Mouse (Mus musculus) gastrocnemius, postnatal 25 days (tissue): ENCODE measurements around the gene Psmd11. TPM values are rescaled to one million over a fixed set of nuclear protein-coding genes. Genes with fewer than 3 reads are reported as not detected.
"Not testable (repeated sequence)": the region's sequence is repeated elsewhere in the genome, so short reads cannot be mapped to it uniquely, and the experiment has no call there.

Source experiments
- DNase-seq: peaks from one replicate; pipeline ENCODE4 v3.0.0; 2022
- total RNA-seq, 2 experiments: library from RNA; stranded (reverse); gene quantifications; 1 replicate in 1 of 2; 2 replicates in 1 of 2; pipeline ENCODE4 v1.2.3; 2021

Gene Psmd11
- total RNA-seq, 2 experiments from 2014 or later: 114 to 151 TPM

DNA sequence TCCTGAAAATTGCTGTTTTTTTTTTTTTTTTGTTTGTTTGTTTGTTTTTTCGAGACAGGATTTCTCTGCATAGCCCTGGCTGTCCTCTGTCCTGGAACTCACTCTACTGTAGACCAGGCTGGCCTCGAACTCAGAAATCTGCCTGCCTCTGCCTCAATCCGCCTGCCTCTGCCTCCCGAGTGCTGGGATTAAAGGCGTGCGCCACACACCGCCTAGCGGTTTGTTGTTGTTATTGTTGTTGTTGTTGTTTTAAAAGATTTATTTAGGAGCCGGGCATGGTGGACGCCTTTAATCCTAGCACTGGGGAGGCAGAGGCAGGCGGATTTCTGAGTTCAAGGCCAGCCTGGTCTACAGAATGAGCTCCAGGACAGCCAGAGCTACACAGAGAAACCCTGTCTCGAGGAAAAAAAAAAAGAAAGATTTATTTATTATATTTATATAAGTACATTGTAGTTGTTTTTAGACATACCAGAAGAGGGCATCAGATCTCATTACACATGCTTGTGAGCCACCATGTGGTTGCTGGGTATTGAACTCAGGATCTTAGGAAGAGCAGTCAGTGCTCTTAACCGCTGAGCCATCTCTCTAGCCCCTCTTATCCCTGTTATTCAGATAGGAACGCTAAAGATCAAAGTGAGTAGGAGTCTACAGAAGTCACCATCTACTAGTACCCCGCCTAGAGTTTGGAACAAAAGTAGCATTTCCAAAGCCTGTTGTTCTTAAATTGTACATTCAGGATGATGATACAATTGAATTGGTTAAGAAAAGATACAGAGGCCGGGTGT is 2.2 kb upstream of the Psmd11 start:
- DNase-seq: not testable (repeated sequence)

DNA sequence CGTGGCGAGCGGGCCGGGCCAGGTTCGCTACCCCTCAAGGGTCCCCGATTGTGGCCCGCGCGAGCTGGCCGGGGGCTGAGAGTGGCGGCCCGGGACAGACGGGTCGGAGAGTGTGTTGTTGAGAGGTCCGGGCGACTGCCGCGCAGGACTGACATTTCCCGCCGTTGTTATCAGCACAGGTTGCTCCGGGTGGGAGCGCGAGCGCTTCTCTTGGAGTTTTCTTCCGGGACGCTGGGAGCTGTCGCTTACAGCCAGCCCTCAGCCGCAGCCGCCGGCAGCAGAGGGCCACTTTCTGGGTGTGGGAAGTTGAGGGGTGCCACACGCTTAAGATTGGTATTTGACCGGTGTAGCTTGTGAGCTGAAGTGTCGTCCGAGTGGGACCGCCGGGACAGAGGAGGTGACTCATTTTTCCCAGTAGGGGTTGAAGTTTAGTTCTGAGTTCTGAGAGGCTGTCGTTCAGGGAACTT is 627 bp downstream of the Psmd11 start:
- no peak for DNase-seq

DNA sequence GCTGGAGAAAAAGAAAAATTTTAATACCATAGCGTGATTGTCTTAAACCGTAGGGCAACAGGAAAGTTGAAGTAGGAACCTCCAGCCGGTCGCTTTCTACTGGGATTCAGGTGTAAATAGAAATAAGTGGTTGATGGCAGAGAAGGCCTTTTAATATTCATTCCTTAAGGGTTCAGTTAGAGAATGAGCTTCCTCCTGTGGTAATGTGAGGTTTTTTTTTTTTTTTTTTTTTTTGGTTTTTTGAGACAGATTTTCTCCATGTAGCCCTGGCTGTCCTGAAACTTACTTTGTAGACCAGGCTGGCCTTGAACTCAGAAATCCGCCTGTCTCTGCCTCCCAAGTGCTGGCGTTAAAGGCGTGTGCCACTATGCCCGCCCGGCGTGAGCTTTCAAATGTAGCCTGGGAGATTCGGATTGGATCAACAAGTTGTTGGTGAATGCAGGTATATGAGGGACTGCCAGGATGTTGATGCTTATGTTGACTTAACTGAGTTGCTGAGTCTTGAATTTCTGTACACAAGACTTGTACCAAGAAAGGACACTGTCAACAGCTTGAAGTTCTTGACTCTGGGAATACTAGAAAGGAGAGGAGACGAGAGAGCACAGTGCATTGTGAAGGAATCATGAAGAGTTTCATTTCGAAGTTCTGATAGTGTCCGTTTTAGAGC is 1.2 kb downstream of the Psmd11 start:
- no peak for DNase-seq

DNA sequence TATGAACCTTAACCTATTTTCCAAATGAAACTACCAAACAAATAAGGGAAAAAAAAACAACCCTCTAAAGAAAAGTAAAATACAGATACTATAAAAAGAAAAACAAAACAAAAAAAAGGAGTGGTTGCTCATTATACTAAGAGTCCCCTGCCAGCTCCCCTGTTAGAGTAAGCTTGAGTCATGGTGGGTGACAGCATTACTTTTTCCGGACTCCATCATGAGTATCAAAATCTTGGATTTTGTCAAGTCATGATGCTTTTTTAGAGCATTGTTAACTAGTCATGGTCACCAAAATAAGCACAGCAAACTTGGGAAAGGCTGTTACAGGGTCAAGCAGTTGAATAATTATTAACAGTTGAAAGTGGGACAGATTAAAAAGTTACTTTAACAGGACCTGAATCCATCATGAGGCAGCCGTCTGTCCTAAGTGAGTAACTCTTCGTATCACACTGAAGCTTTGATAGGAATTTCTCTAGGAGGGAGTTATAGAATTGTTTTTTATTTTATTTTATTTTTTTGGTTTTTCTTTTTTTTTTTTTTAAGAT is 2.0 kb downstream of the Psmd11 start:
- no peak for DNase-seq

DNA sequence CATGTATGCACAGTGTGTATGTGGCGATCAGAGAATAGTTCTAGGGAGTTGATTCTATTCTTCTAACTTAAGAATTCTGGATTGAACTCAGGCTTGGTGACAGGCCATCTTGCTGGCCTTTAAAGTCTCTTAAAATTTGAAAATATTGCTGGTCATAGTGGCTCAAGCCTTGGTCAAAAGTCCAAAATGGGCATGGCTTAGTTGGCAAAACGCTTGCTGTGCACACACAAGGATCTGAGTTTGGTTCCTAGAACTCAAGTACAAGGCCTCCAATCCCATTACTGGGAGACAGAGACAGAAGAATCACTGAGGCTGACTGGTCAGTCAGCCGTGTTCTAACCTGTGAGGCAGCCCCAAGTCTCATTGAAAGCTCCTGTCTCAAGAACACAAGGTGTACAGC is 18.5 kb downstream of the Psmd11 start:
- DNase-seq: no peak

DNA sequence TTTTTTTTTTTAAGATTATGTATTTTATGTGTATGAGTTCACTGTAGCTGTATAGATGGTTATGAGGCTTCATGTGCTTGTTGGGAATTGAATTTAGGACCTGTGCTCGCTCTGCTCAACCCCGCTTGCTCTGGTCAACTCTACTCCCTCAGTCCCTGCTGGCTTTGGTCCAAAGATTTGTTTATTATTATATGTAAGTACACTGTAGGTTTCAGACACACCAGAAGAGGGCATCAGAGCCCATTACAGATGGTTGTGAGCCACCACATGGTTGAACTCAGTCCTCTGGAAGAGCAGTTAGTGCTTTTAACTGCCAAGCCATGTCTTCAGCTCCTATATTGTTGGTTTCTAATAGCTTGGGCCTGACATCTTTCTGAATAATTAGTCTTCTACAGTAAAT is 21.4 kb downstream of the Psmd11 start:
- DNase-seq: no peak

DNA sequence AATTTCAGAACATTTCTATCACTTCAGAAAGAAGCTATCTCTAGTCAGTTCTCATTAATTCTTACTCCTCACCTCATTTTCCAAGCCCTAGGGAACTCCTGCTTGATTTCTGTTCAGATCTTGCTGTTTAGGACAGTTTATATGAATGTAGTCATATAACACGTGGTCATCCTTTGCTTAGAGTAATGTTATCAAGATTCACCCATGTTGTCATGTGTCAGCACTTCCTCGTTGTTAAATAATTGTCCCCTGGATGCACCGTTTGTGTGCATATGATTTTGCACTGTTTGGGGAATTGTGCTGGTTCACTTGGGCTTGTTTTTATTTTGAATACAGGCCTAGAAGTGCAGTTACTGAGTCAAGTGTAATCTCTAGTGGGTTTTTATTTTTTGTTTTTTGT is 23.8 kb downstream of the Psmd11 start:
- no peak for DNase-seq

DNA sequence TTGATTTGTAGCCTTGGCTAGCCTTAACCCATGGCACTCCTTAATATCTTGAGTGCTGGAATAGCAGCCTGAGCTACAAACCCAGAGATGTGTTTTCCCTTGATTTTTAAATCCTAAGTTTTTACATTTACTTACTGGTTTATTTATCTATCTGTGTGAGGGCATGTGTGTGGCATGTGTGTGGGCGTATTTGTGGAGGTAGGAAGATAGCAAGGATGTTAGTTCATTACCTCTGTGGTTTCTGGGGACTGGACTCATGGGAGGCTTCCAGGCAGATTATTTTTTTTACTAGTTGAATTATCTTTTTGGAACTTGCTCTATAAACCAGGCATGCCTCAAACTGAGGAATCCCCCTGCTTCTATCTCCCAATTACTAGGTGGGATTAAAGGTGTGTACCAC is 24.8 kb downstream of the Psmd11 start:
- DNase-seq: no peak

DNA sequence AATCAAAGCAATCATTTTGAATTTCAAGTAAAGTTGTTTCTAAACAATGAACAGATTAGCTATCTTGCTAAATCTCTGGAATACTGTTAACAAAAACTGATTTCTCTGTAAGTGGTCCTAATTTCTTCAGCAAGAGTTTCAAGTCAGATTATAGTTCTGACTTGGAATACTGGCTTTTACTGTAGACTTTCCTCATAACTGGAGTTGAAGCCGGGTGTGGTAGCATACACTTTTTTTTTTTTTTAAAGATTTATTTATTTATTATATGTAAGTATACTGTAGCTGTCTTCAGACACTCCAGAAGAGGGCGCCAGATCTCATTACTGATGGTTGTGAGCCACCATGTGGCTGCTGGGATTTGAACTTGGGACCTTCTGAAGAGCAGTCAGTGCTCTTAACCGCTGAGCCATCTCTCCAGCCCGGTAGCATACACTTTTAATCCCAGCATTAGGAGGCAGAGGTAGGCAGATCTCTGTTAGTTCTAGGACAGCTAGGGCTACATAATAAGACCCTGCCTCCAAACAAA is 35.3 kb downstream of the Psmd11 start:
- DNase-seq: not testable (repeated sequence)

DNA sequence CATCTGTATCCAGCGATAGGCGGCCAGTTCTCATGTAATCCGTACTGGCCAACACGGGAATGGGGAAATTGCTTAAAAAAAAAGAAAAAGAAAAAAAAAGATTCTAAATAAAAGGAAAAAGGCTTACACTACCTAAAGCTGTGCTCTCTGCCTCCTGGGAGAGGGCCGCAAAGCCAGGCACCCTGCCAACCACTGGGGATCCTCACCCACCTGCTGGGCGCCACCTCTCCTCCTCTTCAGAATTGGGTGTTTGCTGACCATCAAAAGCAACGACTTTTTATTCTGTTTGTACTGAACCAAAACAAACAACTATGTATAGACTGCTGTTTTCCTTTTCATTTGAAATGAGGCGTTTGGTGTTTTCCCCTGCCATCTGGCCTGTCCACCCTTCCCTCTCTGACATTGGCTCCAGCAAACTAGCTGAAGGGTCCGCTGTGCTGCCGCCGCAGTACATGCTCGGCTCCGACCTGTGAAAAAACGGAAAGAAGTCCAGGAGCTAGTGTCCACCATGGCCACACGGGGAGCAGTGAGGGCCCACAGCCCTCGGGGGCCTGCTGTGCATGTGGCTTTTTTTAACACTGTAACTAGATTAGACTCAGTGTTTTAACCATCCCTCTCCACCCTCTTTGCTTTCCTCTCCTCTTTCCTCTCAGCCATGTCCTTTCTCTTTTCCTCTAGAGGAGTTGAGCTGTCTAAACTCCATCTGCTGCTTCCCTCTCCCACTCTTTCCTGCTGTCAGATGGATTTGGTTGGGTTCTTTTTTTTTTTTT is 43.6 kb downstream of the Psmd11 start:
- no peak for DNase-seq

DNA sequence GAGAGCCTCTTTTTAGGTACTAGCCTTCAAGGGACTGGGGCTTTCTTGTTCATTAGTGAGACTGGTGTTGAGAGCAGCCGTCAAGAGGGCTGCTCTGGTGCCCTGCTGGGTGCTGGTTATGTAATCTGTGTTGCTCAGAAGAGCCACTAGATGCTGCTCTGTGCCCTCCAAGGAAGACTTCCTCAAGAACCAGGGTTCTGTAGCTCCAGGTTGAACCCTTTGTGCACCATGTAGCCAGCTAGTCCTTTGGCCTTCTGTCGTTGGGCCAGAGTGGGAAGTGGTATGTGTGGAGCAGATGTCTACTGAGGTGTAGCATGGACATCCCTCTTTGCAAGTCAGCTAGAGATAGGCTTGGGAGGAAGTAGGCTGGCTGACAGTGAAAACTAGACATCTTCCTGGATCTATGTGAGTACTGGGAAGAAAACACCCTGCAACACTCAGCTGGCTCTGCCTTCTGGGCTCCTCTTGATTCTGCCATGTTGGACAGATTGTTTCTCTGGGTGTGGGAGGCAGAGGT is 45.8 kb downstream of the Psmd11 start:
- DNase-seq: no peak

DNA sequence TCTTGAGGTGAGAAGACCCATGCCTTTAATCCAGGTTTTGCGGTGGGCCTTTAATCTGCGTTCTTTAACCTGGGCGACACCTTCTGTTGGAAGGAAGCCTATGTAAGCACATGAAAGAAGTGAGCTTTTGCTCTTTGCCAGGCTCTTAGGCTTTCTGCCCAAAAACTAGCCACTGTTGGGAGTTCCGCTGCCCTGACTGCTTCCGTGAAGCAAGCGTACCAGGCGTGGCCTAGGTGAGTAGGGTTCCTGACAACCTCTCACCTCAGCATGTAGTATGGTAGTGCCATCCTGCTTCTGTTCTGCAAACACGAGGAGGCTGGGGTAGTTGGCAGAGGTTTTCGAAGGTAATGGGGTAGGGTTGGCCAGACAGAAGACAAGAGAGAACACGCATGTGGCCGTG is 46.4 kb downstream of the Psmd11 start:
- DNase-seq: no peak

DNA sequence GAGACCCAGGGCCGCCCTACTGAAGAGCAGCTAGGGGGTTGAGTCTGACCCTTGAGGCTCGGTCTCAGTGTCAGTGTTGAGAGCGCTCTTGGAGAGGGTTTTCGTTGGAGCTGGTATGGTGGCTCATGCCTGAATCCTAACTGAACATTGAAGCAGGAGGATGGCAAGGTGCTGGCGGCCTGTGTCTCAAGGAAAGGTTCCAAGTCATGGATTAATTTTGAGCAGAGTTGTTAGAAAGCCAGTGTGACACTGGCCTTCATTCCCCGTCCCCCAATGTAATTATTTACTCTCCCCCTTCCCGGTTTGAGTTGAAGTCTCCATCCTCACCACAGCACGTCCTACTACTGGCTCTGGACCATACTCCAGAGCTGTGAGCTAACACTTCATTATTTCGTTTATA is 47.1 kb downstream of the Psmd11 start:
- no peak for DNase-seq

DNA sequence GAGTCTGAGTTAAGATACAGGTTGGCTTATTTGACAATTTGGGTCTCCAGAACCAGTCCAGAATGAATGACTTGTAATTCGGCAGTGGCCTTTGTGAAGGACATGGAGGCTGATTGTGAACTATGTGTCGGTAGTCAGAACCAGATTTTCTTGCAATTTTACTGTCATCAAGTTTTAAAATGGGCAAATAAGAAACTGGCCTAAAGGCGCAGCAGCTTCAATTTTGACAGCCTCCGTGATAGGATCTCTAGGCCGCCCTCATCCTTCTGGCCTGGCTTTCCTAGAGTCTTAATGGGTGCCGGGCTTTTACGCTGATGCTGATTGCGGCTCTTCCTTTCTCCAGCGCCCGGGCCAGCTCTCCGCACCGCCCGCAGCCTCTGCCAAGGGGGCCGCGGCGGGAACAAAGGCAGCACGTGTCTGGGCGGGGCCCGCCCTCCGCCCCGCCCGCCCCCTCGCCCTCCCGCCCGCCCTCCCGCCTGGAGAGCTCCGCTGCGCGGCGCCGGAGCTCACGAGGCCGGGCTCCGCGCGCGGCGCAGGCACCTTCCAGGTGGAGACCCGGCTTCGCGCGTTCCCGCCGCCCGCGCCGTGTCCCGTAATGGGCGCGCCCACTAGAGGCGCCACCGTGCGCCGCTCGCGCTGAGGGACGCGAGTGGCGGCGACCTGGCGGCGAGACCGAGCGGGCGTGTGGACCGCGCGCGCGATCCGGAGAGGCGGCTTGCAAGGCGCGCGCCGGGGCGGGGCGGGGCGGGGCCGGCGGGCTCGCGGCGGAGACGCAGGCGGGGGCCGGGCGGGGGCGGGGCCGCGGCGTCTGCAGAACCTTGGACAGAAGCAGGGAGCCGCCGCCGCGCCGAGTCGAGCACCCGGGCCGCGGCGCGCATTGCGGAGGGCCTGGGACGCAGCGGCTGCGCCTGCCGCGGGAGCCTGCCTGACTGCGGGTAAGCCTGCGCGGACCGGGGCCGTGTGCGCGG is 48.1 kb downstream of the Psmd11 start, which contains the start of gene Cdk5r1:
Gene Cdk5r1 (plus strand): TSS at position 802 of the 968 bp plus-strand sequence.
- DNase-seq: peak; percentile 87

DNA sequence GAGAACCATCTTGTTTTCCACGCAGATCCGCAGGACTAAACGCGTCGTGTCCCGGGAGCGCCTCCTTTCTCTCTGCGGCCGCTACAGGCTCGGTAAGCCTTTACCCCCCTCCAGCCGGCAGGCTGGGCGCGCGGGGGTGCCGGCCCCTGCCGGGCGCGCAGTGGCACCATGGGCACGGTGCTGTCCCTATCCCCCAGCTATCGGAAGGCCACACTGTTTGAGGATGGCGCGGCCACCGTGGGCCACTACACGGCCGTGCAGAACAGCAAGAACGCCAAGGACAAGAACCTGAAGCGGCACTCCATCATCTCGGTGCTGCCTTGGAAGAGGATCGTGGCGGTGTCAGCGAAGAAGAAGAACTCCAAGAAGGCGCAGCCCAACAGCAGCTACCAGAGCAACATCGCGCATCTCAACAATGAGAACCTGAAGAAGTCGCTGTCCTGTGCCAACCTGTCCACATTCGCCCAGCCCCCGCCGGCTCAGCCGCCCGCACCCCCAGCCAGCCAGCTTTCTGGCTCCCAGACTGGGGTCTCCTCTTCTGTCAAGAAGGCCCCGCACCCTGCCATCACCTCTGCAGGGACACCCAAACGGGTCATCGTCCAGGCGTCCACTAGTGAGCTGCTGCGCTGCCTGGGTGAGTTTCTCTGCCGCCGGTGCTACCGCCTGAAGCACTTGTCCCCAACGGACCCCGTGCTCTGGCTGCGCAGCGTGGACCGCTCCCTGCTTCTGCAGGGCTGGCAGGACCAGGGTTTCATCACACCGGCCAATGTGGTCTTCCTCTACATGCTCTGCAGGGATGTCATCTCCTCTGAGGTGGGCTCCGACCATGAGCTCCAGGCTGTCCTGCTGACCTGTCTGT is 49.2 kb downstream of the Psmd11 start:
- peak; percentile 36 for DNase-seq

DNA sequence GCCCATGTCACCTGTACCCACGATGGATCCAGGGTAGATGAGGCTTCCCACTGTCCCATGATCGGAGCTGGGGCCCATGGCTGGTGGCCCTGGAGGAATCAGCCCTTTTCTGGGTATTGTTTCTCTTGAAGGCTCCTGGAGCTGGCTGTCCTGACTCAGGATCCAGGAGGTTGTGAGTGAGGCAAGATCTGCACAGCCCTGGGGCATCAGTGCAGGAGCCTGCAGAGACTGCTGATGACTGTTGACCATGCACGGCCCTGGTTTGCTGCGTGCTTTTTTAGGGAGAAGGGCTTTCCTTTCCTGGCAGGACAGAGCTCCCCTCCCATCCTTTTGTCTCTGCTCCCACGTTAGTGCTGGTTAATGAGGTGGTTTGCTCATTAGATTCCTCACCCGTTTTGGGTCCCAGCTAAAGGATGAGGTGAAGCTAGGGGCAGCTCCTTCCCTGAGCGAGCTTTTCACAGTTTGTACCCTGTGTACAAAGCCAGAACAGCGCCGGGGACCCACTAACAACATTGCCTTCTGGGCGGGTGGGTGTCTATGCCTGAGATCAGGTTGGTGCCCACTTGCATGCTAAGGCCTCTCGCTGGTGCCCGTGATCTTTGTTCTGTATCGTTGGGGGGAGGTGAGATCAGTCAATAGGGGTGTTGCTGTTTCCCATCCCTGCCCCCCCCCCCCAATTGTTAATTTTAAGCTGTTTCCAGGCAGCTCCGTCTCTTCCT is 50.4 kb downstream of the Psmd11 start:
- no peak for DNase-seq

DNA sequence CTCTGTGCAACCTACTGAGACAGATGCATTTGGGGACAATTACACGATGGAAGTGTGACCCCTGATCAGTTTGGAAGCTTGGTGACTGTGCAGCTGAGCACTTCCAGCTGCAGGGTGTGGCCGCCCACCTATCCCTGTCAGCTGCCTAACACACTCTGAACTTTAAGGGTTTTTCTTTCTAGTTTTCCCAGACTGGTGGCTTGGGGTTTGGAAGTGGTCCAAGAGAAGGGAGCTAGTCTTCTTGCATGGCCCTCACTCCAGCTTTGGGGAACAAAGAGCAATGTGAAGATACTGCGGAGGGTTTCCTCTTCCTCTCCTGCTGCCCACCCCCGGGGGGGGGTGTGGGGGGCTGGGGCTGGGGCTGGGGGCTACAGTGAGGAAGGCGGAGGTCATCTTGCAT is 51.0 kb downstream of the Psmd11 start:
- DNase-seq: no peak

DNA sequence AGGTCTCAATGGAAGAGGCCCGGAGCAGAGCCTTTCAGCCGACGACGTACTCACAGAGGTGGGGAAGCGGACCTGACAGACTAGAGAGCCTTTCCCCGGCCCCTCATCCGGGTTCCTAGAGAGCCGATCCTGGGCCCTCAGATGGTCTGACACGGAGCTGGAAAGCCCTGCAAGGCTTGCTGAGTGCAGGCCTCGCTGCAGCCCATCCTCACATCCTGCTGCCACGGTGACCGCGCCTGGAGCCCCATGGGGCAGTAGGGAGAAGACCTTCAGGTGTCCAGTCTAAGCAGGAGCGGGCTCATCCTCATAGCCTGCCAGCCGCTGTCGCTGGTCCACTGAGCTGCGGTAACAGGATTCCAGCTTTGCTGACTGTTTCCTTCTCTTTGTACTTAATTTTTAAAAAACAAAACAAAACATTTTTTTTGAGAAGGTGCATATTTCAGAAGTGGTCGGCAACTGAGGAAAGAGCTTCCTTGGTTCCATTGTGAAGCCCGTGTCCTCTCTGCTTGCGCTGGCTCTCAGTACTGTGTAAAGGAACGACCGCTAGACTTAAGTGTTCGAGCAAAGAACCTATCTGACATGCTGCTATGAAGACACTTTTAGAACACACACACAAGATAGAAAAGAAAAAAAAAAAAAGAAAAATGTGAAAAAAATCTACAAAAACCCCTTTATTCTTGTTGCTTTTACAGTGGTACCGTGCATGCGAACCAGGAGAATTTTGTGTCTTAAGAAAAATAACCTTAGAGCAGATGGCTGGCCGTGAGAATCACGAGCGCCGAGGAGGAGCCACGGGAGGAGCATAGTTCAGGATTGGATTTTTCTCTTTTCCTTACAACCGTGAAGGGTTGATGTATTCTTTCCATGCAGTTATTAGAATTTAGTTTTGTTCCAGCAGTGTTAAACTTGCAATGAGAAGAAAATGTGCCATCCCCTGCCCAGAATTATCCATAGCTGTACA is 51.8 kb downstream of the Psmd11 start:
- DNase-seq: no peak
